Comparison of ENCODE assay signal across 10 mouse cellular contexts in genomic region chr5:144871775-144872174, GRCm38 (mm10).
DNase-seq lines count a peak whose midpoint lies in the region; ATAC-seq and TF ChIP-seq lines count a peak whose summit lies in the region.
"Had no signal": no experiment of that assay in that cellular context is flagged by ENCODE, and none has a peak within 500 bp of the region (broad histone marks: within the 10 kb centered on the region; RNA-seq: fewer than 3 reads in every experiment).

No protein-coding gene starts in this region.

- ATAC-seq in heart, postnatal 0 days (ENCODE audit: insufficient read depth, low read depth), result no peak
- ATAC-seq in midbrain, embryonic 14.5 days (ENCODE audit: low FRiP score, low TSS enrichment), result no peak
- ATAC-seq in midbrain, embryonic 11.5 days (ENCODE audit: low FRiP score), result no peak

- H3K9ac ChIP-seq in heart, postnatal 0 days (replicated peaks; ENCODE audit: low read depth, low read length), result no peak overlapping the region
- H3K9ac ChIP-seq in midbrain, embryonic 14.5 days (replicated peaks; ENCODE audit: low read length), result no peak overlapping the region
- no peak overlapping the region for H3K9ac ChIP-seq in midbrain, embryonic 11.5 days (ENCODE audit: low read length)
- H3K9ac ChIP-seq: embryonic facial prominence, embryonic 13.5 days; neural tube, embryonic 12.5 days had no signal

- no peak for DNase-seq in heart, postnatal 0 days (ENCODE audit: low spot score)
- no peak for DNase-seq in heart, adult 8-10 months (ENCODE audit: low spot score)
- DNase-seq in midbrain, embryonic 14.5 days, result peak; percentile 13
- DNase-seq in midbrain, embryonic 11.5 days (ENCODE audit: low spot score, missing footprints), result no peak
- DNase-seq in NIH3T3 (ENCODE audit: low read depth), result peak; percentile 33
- peak; percentile 11 for DNase-seq in splenic B cell, adult 2 months (ENCODE audit: low read depth, low spot score)
- no peak for DNase-seq in heart, embryonic 10.5 days (ENCODE audit: low spot score)
- DNase-seq: right cerebral cortex, postnatal 14 days had no signal

- H3K4me3 ChIP-seq in heart, postnatal 0 days (ENCODE audit: low read depth, low read length), result no peak overlapping the region
- H3K4me3 ChIP-seq in midbrain, embryonic 14.5 days (replicated peaks; ENCODE audit: low read depth, low read length), result no peak overlapping the region
- no peak overlapping the region for H3K4me3 ChIP-seq in midbrain, embryonic 11.5 days (ENCODE audit: low read depth, low read length)
- no peak overlapping the region for H3K4me3 ChIP-seq in heart, embryonic 10.5 days
- H3K4me3 ChIP-seq: embryonic facial prominence, embryonic 13.5 days; neural tube, embryonic 12.5 days had no signal

- no peak overlapping the region for H3K4me2 ChIP-seq in heart, postnatal 0 days (ENCODE audit: low read depth, low read length)
- no peak overlapping the region for H3K4me2 ChIP-seq in midbrain, embryonic 14.5 days (ENCODE audit: low read length)
- H3K4me2 ChIP-seq in midbrain, embryonic 11.5 days, result no peak overlapping the region
- H3K4me2 ChIP-seq: embryonic facial prominence, embryonic 13.5 days; neural tube, embryonic 12.5 days had no signal

- no peaks in the 10 kb centered on the region for H3K4me1 ChIP-seq in heart, postnatal 0 days (ENCODE audit: control insufficient read depth, insufficient read depth)
- no peaks in the 10 kb centered on the region for H3K4me1 ChIP-seq in midbrain, embryonic 14.5 days (ENCODE audit: control insufficient read depth, insufficient read depth, low read length)
- H3K4me1 ChIP-seq in midbrain, embryonic 11.5 days (ENCODE audit: control insufficient read depth, insufficient read depth, low read length), result no peaks in the 10 kb centered on the region
- H3K4me1 ChIP-seq in heart, embryonic 10.5 days, result peaks cover 16% of the 10 kb centered on the region

- peaks cover 5% of the 10 kb centered on the region for H3K36me3 ChIP-seq in heart, postnatal 0 days (replicated peaks; ENCODE audit: control insufficient read depth, insufficient read depth, low read length)
- peaks cover 5% of the 10 kb centered on the region for H3K36me3 ChIP-seq in midbrain, embryonic 14.5 days (ENCODE audit: control insufficient read depth, insufficient read depth, low read length)
- no peaks in the 10 kb centered on the region for H3K36me3 ChIP-seq in midbrain, embryonic 11.5 days (ENCODE audit: control insufficient read depth, insufficient read depth, low read length)
- H3K36me3 ChIP-seq in splenic B cell, adult 2 months (ENCODE audit: control insufficient read depth, insufficient read depth, low read length, poor library complexity, severe bottlenecking), result no peaks in the 10 kb centered on the region
- peaks cover 4% of the 10 kb centered on the region for H3K36me3 ChIP-seq in heart, embryonic 10.5 days

- no peaks in the 10 kb centered on the region for H3K9me3 ChIP-seq in heart, postnatal 0 days (replicated peaks; ENCODE audit: control insufficient read depth, low read length)
- H3K9me3 ChIP-seq in midbrain, embryonic 14.5 days (ENCODE audit: control insufficient read depth, low read length), result no peaks in the 10 kb centered on the region
- H3K9me3 ChIP-seq in midbrain, embryonic 11.5 days (ENCODE audit: control insufficient read depth, low read length), result no peaks in the 10 kb centered on the region
- H3K9me3 ChIP-seq in heart, embryonic 10.5 days, result no peaks in the 10 kb centered on the region
- H3K9me3 ChIP-seq: embryonic facial prominence, embryonic 13.5 days; neural tube, embryonic 12.5 days had no signal

- peak; percentile 22; the same call in 1 of the 2 replicates for TF ChIP-seq CTCF in heart, postnatal 0 days (IDR thresholded peaks at IDR 0.05; ENCODE audit: low read depth)

- no peak overlapping the region for H3K27ac ChIP-seq in heart, postnatal 0 days (ENCODE audit: low read depth)
- H3K27ac ChIP-seq in midbrain, embryonic 14.5 days (replicated peaks; ENCODE audit: low read depth, low read length), result no peak overlapping the region
- H3K27ac ChIP-seq in midbrain, embryonic 11.5 days (ENCODE audit: low read depth, low read length), result no peak overlapping the region
- no peak overlapping the region for H3K27ac ChIP-seq in heart, embryonic 10.5 days
- H3K27ac ChIP-seq: embryonic facial prominence, embryonic 13.5 days; neural tube, embryonic 12.5 days had no signal

- H3K27me3 ChIP-seq in heart, postnatal 0 days (ENCODE audit: control insufficient read depth, insufficient read depth, low read length), result no peaks in the 10 kb centered on the region
- H3K27me3 ChIP-seq in midbrain, embryonic 14.5 days (ENCODE audit: control insufficient read depth, insufficient read depth, low read length), result no peaks in the 10 kb centered on the region
- no peaks in the 10 kb centered on the region for H3K27me3 ChIP-seq in midbrain, embryonic 11.5 days (ENCODE audit: control insufficient read depth, insufficient read depth, low read length)
- H3K27me3 ChIP-seq in splenic B cell, adult 2 months (ENCODE audit: control insufficient read depth, insufficient read depth, low read length, poor library complexity, severe bottlenecking), result no peaks in the 10 kb centered on the region
- no peaks in the 10 kb centered on the region for H3K27me3 ChIP-seq in heart, embryonic 10.5 days (ENCODE audit: insufficient read depth, poor library complexity, severe bottlenecking)
- H3K27me3 ChIP-seq: embryonic facial prominence, embryonic 13.5 days; neural tube, embryonic 12.5 days had no signal

- TF ChIP-seq EP300 in heart, postnatal 0 days (IDR thresholded peaks at IDR 0.05; ENCODE audit: low read depth), result no peak

- WGBS in heart, postnatal 0 days, result 94% methylated on average over 1 of the region's 1 CpGs
- WGBS in midbrain, embryonic 14.5 days, result 100% methylated on average over 1 of the region's 1 CpGs
- 88% methylated on average over 1 of the region's 1 CpGs for WGBS in midbrain, embryonic 11.5 days
- WGBS in heart, embryonic 10.5 days, result 83% methylated on average over 1 of the region's 1 CpGs

Comparison
In these comparisons a context has a peak if more than half of its experiments do, and no peak if none do; other contexts are left out.
1. DNase-seq: peak in midbrain, embryonic 14.5 days (single experiment), NIH3T3 (single experiment) and splenic B cell, adult 2 months (single experiment); none in heart, postnatal 0 days (single experiment), heart, adult 8-10 months (single experiment), midbrain, embryonic 11.5 days (single experiment) and heart, embryonic 10.5 days (single experiment).